Mouse (Mus musculus) layer of hippocampus, postnatal 36 days (tissue): ENCODE results near the gene Zdhhc5. TPM values are rescaled to one million over a fixed set of nuclear protein-coding genes. Genes with fewer than 3 reads are reported as not detected.
"Not testable (repeated sequence)": the region's sequence is repeated elsewhere in the genome, so short reads cannot be mapped to it uniquely, and the experiment has no call there.

Experiments used
- DNase-seq, 2 experiments: peaks; one replicate each; pipeline ENCODE4 v3.0.0; 2022
- total RNA-seq, 2 experiments: library from RNA; stranded (reverse); gene quantifications; 2 replicates each; pipeline ENCODE4 v1.2.3; 2021

The Zdhhc5 gene
- total RNA-seq, 2 experiments from 2014 or later, result 37.1 to 38.9 TPM

GRCm38 (mm10) chr2:84690050-84690449, 24.9 kb downstream of the Zdhhc5 start:
- DNase-seq, result no peak

- no peak for DNase-seq
Measured at GRCm38 (mm10) chr2:84688080-84688844, 26.7 kb downstream of the Zdhhc5 start.

GRCm38 (mm10) chr2:84682605-84683183, 32.3 kb downstream of the Zdhhc5 start:
- no peak for DNase-seq

GRCm38 (mm10) chr2:84679016-84679415, 36.0 kb downstream of the Zdhhc5 start, which contains the start of gene Tmx2:
Tmx2 (minus strand) TSS chr2:84679140.
- no peak for DNase-seq

- peak; percentile 91 to 92 for DNase-seq
Measured at GRCm38 (mm10) chr2:84677968-84678880, 36.8 kb downstream of the Zdhhc5 start, which contains the start of the genes Gm28635 and Med19. Gm28635 (minus strand) TSS chr2:84678041. Med19 (plus strand) TSS chr2:84678402.

GRCm38 (mm10) chr2:84677270-84677967, 37.6 kb downstream of the Zdhhc5 start:
- no peak for DNase-seq

- DNase-seq, result not testable (repeated sequence)
Measured at GRCm38 (mm10) chr2:84671535-84671934, 43.4 kb downstream of the Zdhhc5 start.

GRCm38 (mm10) chr2:84670569-84670933, 44.4 kb downstream of the Zdhhc5 start, which contains the start of gene Selenoh:
Selenoh (minus strand) TSS chr2:84670770.
- peak; percentile 80 to 81 for DNase-seq

- no peak for DNase-seq
Measured at GRCm38 (mm10) chr2:84669828-84670568, 45.0 kb downstream of the Zdhhc5 start.

GRCm38 (mm10) chr2:84666081-84666480, 48.9 kb downstream of the Zdhhc5 start:
- no peak for DNase-seq

GRCm38 (mm10) chr2:84662866-84663265, 52.1 kb downstream of the Zdhhc5 start:
- DNase-seq, result no peak

GRCm38 (mm10) chr2:84660253-84660652, 54.7 kb downstream of the Zdhhc5 start:
- no peak for DNase-seq

- no peak for DNase-seq
Measured at GRCm38 (mm10) chr2:84658806-84659205, 56.2 kb downstream of the Zdhhc5 start, which contains the start of gene Btbd18. Btbd18 (plus strand) TSS chr2:84659079.

- DNase-seq, result no peak
Measured at GRCm38 (mm10) chr2:84655864-84656263, 59.1 kb downstream of the Zdhhc5 start.

- no peak for DNase-seq
Measured at GRCm38 (mm10) chr2:84653354-84653753, 61.6 kb downstream of the Zdhhc5 start.

- peak; percentile 82 for DNase-seq
Measured at GRCm38 (mm10) chr2:84650464-84651195, 64.3 kb downstream of the Zdhhc5 start, which contains the start of gene Ctnnd1. Ctnnd1 (minus strand) TSS chr2:84650765.

- DNase-seq, result no peak
Measured at GRCm38 (mm10) chr2:84649674-84650073, 65.3 kb downstream of the Zdhhc5 start.

GRCm38 (mm10) chr2:84648369-84648768, 66.6 kb downstream of the Zdhhc5 start:
- no peak for DNase-seq

GRCm38 (mm10) chr2:84647051-84647568, 67.9 kb downstream of the Zdhhc5 start:
- no peak for DNase-seq

GRCm38 (mm10) chr2:84646138-84646537, 68.8 kb downstream of the Zdhhc5 start:
- no peak for DNase-seq
